In genomic region chr7:138248176-138248575, GRCm38 (mm10) we compare ENCODE assay signal across 12 mouse cellular contexts.
DNase-seq lines count a peak whose midpoint lies in the region; ATAC-seq and TF ChIP-seq lines count a peak whose summit lies in the region.
"Had no signal": no experiment of that assay in that cellular context is flagged by ENCODE, and none has a peak within 500 bp of the region (broad histone marks: within the 10 kb centered on the region; RNA-seq: fewer than 3 reads in every experiment).

No protein-coding gene starts in this region.

- no peak for TF ChIP-seq POLR2A in kidney, adult 2 months (IDR thresholded peaks at IDR 0.05; ENCODE audit: low read depth, low read length)

- H3K36me3 ChIP-seq in kidney, postnatal 0 days (ENCODE audit: insufficient read depth, low read length): no peaks in the 10 kb centered on the region
- no peaks in the 10 kb centered on the region for H3K36me3 ChIP-seq in kidney, adult 2 months (ENCODE audit: control insufficient read depth, insufficient read depth, low read length)
- H3K36me3 ChIP-seq: limb, embryonic 15.5 days; midbrain, embryonic 12.5 days; stomach, embryonic 15.5 days had no signal

- H3K9me3 ChIP-seq in kidney, postnatal 0 days (replicated peaks; ENCODE audit: low read length): no peaks in the 10 kb centered on the region
- H3K9me3 ChIP-seq: limb, embryonic 15.5 days; midbrain, embryonic 12.5 days; stomach, embryonic 15.5 days had no signal

- 74% methylated on average over 3 of the region's 3 CpGs for WGBS in kidney, postnatal 0 days
- WGBS in kidney, adult 2 months: 65% methylated on average over 3 of the region's 3 CpGs

- TF ChIP-seq CTCF in kidney, postnatal 0 days (IDR thresholded peaks at IDR 0.05; ENCODE audit: low read depth): peak; percentile 63
- no peak; the same call in 1 of the 2 replicates for TF ChIP-seq CTCF in kidney, adult 2 months (conservative IDR thresholded peaks at IDR 0.05; ENCODE audit: insufficient read depth, insufficient read length, low read depth, low read length)
- TF ChIP-seq CTCF in layer of hippocampus, adult 2 months (conservative IDR thresholded peaks at IDR 0.05): peak; percentile 79

- DNase-seq in cerebellum, postnatal 10 days: peak; percentile 54 to 61
- no peak for DNase-seq in cerebellum, adult 9-11 months
- peak; percentile 31 for DNase-seq in kidney, postnatal 0 days (ENCODE audit: low spot score)
- no peak for DNase-seq in kidney, adult 2 months
- DNase-seq in A20 (ENCODE audit: low read depth, low spot score): peak; percentile 9
- DNase-seq in layer of hippocampus, adult 2 months (ENCODE audit: low spot score in 2 of 2): peak; percentile 8 to 35
- no peak for DNase-seq in urinary bladder, postnatal 10 days (ENCODE audit: low spot score)
- DNase-seq: gastrocnemius, postnatal 14 days had no signal

- H3K4me2 ChIP-seq in kidney, postnatal 0 days (ENCODE audit: low read length): no peak overlapping the region
- H3K4me2 ChIP-seq: limb, embryonic 15.5 days; midbrain, embryonic 12.5 days; stomach, embryonic 15.5 days had no signal

- no peak overlapping the region for H3K4me3 ChIP-seq in kidney, postnatal 0 days (replicated peaks; ENCODE audit: low read depth, low read length)
- H3K4me3 ChIP-seq in kidney, adult 2 months (ENCODE audit: insufficient read depth, low read depth, low read length): no peak overlapping the region
- no peak overlapping the region for H3K4me3 ChIP-seq in layer of hippocampus, adult 2 months
- H3K4me3 ChIP-seq: limb, embryonic 15.5 days; midbrain, embryonic 12.5 days; stomach, embryonic 15.5 days had no signal

- no peak for ATAC-seq in kidney, postnatal 0 days (replicated peaks; ENCODE audit: low FRiP score, low read depth)
- no peak for ATAC-seq in megakaryocyte-erythroid progenitor cell, adult 5-6 weeks (replicated peaks; ENCODE audit: low FRiP score, low TSS enrichment, poor library complexity, severe bottlenecking)

- no peak overlapping the region for H3K9ac ChIP-seq in kidney, postnatal 0 days (ENCODE audit: low read depth, low read length)
- H3K9ac ChIP-seq: limb, embryonic 15.5 days; midbrain, embryonic 12.5 days; stomach, embryonic 15.5 days had no signal

- no peaks in the 10 kb centered on the region for H3K27me3 ChIP-seq in kidney, postnatal 0 days (ENCODE audit: insufficient read depth, low read length)
- no peaks in the 10 kb centered on the region for H3K27me3 ChIP-seq in kidney, adult 2 months (replicated peaks; ENCODE audit: control insufficient read depth, insufficient read depth, low read length)
- H3K27me3 ChIP-seq: limb, embryonic 15.5 days; midbrain, embryonic 12.5 days; stomach, embryonic 15.5 days had no signal

- H3K27ac ChIP-seq in kidney, postnatal 0 days: no peak overlapping the region
- no peak overlapping the region for H3K27ac ChIP-seq in kidney, adult 2 months (ENCODE audit: insufficient read depth, low read depth, low read length)
- no peak overlapping the region for H3K27ac ChIP-seq in layer of hippocampus, adult 2 months
- H3K27ac ChIP-seq: limb, embryonic 15.5 days; midbrain, embryonic 12.5 days; stomach, embryonic 15.5 days had no signal

- no peaks in the 10 kb centered on the region for H3K4me1 ChIP-seq in kidney, postnatal 0 days (replicated peaks; ENCODE audit: insufficient read depth, low read length)
- no peaks in the 10 kb centered on the region for H3K4me1 ChIP-seq in kidney, adult 2 months (ENCODE audit: control insufficient read depth, insufficient read depth, low read length)
- H3K4me1 ChIP-seq: midbrain, embryonic 12.5 days; stomach, embryonic 15.5 days had no signal

Comparison
In these comparisons a context has a peak if more than half of its experiments do, and no peak if none do; other contexts are left out.
1. DNase-seq: peak in cerebellum, postnatal 10 days (2 of 2), kidney, postnatal 0 days (single experiment), A20 (single experiment) and layer of hippocampus, adult 2 months (2 of 2); none in cerebellum, adult 9-11 months (single experiment), kidney, adult 2 months (single experiment) and urinary bladder, postnatal 10 days (single experiment).